Mouse (Mus musculus) lung, embryonic 16.5 days (tissue): Measurements from ENCODE around the gene Psmb1. TPM values are rescaled to one million over a fixed set of nuclear protein-coding genes. Genes with fewer than 3 reads are reported as not detected.

Experiments
- ATAC-seq: fragments of 200-750 bp; cut with Nextera tagmentation; 2 replicates; pipeline ENCODE4 v1.8.0; 2017; ENCODE audit warnings: low read depth, mild to moderate bottlenecking, moderate library complexity
- H3K27ac ChIP-seq: fragments of 300-500 bp; sonication (generic); 2 replicates; pipeline ENCODE4 v1.5.1; 2014; ENCODE audit warnings: mild to moderate bottlenecking, control low read depth, low read length
- H3K27me3 ChIP-seq: fragments of 300-500 bp; sonication (generic); 2 replicates; pipeline ENCODE4 v1.6.1; 2014; ENCODE audit warnings: low read depth, low read length, mixed read lengths; ENCODE audit not compliant: control insufficient read depth, insufficient read depth
- H3K36me3 ChIP-seq: fragments of 300-500 bp; sonication (generic); 2 replicates; pipeline ENCODE4 v1.6.1; 2014; ENCODE audit warnings: low read length; ENCODE audit not compliant: control insufficient read depth, insufficient read depth
- H3K4me1 ChIP-seq: fragments of 300-500 bp; sonication (generic); replicated peaks from 2 replicates; pipeline ENCODE4 v1.6.1; 2014; ENCODE audit warnings: low read length, mixed read lengths; ENCODE audit not compliant: control insufficient read depth, insufficient read depth
- H3K4me2 ChIP-seq: fragments of 300-500 bp; sonication (generic); 2 replicates; pipeline ENCODE4 v1.6.1; 2014; ENCODE audit warnings: low read depth, low read length, control low read depth
- H3K4me3 ChIP-seq: fragments of 300-500 bp; sonication (generic); 2 replicates; pipeline ENCODE4 v1.5.1; 2014; ENCODE audit warnings: mild to moderate bottlenecking, low read length, control low read depth
- H3K9ac ChIP-seq: fragments of 300-500 bp; sonication (generic); 2 replicates; pipeline ENCODE4 v1.6.1; 2014; ENCODE audit warnings: low read length, control low read depth
- H3K9me3 ChIP-seq: fragments of 300-500 bp; sonication (generic); 2 replicates; pipeline ENCODE4 v1.6.1; 2016; ENCODE audit warnings: low read length; ENCODE audit not compliant: control insufficient read depth
- WGBS: fragments of 180-500 bp; shearing (Covaris S2); extraction: QIAGEN DNeasy Blood & Tissue Kit; methylation state at CpG from one replicate; pipeline ENCODE4 v1.1.7; 2014; 5-methylcytosine and 5-hydroxymethylcytosine counted together
- polyA plus RNA-seq: library from polyadenylated mRNA; unstranded; fragments of >200 nt; fragmentation: Nextera tagmentation; extraction: Ambion mirVana; gene quantifications from 2 replicates; pipeline ENCODE4 v1.2.1, GENCODE M21; 2015

The Psmb1 gene
- polyA plus RNA-seq, 1 experiment from 2014 or later: 250 TPM

DNA sequence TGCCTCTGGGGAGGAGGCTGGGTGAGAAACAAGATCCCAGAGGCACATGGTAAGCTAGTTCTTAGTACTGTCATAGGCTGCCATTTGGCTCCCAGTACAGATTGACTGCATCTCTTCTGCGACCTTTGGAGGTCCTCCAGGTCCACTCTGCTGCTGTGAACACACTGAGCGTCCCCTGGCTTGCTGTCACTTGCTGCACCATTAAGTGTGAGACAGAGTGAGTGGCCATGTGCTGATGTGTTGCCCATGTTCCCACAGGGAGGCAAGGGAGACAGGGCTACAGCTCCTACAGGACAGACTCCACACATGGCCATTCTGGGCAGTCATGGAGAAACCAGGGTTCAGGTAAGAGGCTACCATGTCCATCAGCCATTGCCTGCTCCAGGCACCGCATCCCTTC is 73.6 kb downstream of the Psmb1 start:
- no peak overlapping the region for H3K27ac ChIP-seq
- H3K4me3 ChIP-seq: no peak overlapping the region
- H3K4me2 ChIP-seq: no peak overlapping the region
- ATAC-seq: no peak
- no peak overlapping the region for H3K9ac ChIP-seq
- H3K9me3 ChIP-seq: no peaks in the 10 kb centered on the region
- peaks cover 30% of the 10 kb centered on the region for H3K36me3 ChIP-seq
- 82% methylated on average over 3 of the region's 3 CpGs for WGBS
- no peaks in the 10 kb centered on the region for H3K27me3 ChIP-seq
- 0 out of 2 replicates have a peak, but pooled peaks cover 2% of the 10 kb centered on the region for H3K4me1 ChIP-seq

Other genes with a start within 250 kb of the Psmb1 start
- 4.4 and 7.1 TPM in 2 replicates for gene Dll1, start 122.9 kb downstream of the Psmb1 start, polyA plus RNA-seq
- 26.1 and 27.4 TPM in 2 replicates for gene Fam120b, start 103.5 kb downstream of the Psmb1 start, polyA plus RNA-seq
- 46.9 and 47.3 TPM in 2 replicates for gene Tbp, start 137 bp upstream of the Psmb1 start, polyA plus RNA-seq
- 29.6 and 33.6 TPM in 2 replicates for gene Pdcd2, start 27.6 kb upstream of the Psmb1 start, polyA plus RNA-seq
- 1.9 and 2.6 TPM in 2 replicates for gene Prdm9, start 64.6 kb upstream of the Psmb1 start, polyA plus RNA-seq
- 17.7 and 18.3 TPM in 2 replicates for gene Chd1, start 205.2 kb upstream of the Psmb1 start, polyA plus RNA-seq